Mouse (Mus musculus): ENCODE results near the gene Dnah17. TPM values are rescaled to one million over a fixed set of nuclear protein-coding genes. Genes with fewer than 3 reads are reported as not detected.

The Dnah17 gene
- polyA plus RNA-seq, 1 experiment from 2014 or later: 0.10 TPM

DNA sequence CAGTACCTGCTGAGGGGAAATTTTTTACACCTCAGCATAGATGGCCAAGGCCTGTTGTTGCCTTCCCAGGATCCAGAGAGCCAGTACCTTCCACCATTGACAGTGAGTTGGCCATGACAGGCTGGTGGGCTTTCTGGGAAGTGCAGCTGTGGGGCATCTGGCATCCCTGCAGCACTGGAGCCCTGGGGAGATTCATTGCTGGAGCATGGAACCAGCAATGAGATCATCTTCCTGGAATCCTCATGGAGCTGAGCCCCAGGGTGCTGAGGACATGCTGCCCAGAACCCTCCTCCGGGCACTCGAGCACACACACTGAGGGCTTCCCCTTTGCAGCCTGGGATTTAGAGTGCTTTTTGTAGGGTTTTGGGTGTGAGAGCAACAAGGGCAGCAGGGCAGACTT, 135.2 kb downstream of the Dnah17 start:
- Histone ChIP-seq H3K4me3 (ENCODE audit: low read depth, low read length) (no peak overlapping the region), H3K36me3 (ENCODE audit: insufficient read depth, low read length) (no peaks in the 10 kb centered on the region), H3K4me1 (ENCODE audit: insufficient read depth, low read depth, low read length) (peaks cover 50% of the 10 kb centered on the region), H3K27ac (ENCODE audit: low read length) (peak overlapping the region; percentile 79; the same call in 1 of the 2 replicates), H3K9ac (replicated peaks; ENCODE audit: low read depth) (no peak overlapping the region), H3K9me3 (ENCODE audit: low read length) (no peaks in the 10 kb centered on the region), H3K4me2 (replicated peaks; ENCODE audit: low read depth, low read length) (no peak overlapping the region), H3K27me3 (replicated peaks; ENCODE audit: insufficient read depth, low read length) (no peaks in the 10 kb centered on the region)
- 42% methylated on average over 2 of the region's 2 CpGs for WGBS
- ATAC-seq (no peak), DNase-seq (ENCODE audit: low spot score) (no peak)
- TF ChIP-seq CTCF (IDR thresholded peaks at IDR 0.05): no peak
- TF ChIP-seq EP300 (IDR thresholded peaks at IDR 0.05): no peak

DNA sequence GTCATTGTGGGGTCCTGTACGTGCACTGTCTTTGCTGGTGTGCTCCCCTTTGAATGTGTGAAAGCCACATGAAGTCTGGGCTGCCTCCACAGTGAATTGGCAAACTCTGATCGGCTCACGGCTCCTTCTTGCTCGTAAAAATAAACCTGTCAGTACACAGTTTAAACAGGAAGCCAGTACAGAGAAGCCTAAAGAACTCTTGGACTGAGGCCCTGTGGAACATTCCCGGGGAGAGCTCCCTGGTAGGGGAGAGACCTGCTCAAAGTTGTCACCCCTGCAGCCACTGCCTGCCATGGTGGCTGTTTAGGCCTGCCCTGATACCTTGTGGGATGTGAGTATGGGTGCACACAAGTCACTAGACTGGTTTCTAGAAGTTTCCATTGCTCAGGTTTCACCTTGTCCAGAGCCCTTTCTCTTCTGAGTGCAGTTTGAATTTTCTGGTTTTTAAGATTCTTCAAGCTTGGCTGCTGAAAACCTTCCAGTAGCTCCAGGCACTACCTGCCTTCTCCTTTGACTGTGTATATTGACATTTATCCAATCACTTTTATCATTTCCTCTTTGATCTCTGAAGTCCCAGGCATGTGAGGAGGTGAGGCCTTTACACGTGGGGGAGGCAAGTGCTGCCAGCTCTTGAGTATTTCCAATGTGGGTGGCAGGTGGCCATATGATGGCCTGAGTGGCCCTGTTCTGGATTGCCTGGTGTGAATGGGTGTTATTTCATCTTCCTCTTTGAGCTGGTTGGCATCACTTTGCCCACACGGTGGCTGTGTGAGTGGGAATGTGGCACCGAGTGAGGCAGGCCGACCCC, 136.0 kb downstream of the Dnah17 start:
- H3K9ac ChIP-seq (replicated peaks; ENCODE audit: low read depth): no peak overlapping the region; the same call in 1 of the 2 replicates
- H3K27me3 ChIP-seq (replicated peaks; ENCODE audit: insufficient read depth, low read length): no peaks in the 10 kb centered on the region
- peaks cover 55% of the 10 kb centered on the region for H3K4me1 ChIP-seq (ENCODE audit: insufficient read depth, low read depth, low read length)
- no peaks in the 10 kb centered on the region for H3K9me3 ChIP-seq (ENCODE audit: low read length)
- WGBS: 30% methylated on average over 9 of the region's 9 CpGs
- TF ChIP-seq EP300 (IDR thresholded peaks at IDR 0.05): no peak
- no peak for TF ChIP-seq CTCF (IDR thresholded peaks at IDR 0.05)
- H3K4me3 ChIP-seq (ENCODE audit: low read depth, low read length): no peak overlapping the region
- peak overlapping the region; percentile 79 for H3K27ac ChIP-seq (ENCODE audit: low read length)
- DNase-seq (ENCODE audit: low spot score) (no peak), ATAC-seq (0 out of 2 replicates have a peak, but pooled peaks have one; percentile 7)
- H3K4me2 ChIP-seq (replicated peaks; ENCODE audit: low read depth, low read length): peak overlapping the region; percentile 6; the same call in 1 of the 2 replicates
- no peaks in the 10 kb centered on the region for H3K36me3 ChIP-seq (ENCODE audit: insufficient read depth, low read length)

DNA sequence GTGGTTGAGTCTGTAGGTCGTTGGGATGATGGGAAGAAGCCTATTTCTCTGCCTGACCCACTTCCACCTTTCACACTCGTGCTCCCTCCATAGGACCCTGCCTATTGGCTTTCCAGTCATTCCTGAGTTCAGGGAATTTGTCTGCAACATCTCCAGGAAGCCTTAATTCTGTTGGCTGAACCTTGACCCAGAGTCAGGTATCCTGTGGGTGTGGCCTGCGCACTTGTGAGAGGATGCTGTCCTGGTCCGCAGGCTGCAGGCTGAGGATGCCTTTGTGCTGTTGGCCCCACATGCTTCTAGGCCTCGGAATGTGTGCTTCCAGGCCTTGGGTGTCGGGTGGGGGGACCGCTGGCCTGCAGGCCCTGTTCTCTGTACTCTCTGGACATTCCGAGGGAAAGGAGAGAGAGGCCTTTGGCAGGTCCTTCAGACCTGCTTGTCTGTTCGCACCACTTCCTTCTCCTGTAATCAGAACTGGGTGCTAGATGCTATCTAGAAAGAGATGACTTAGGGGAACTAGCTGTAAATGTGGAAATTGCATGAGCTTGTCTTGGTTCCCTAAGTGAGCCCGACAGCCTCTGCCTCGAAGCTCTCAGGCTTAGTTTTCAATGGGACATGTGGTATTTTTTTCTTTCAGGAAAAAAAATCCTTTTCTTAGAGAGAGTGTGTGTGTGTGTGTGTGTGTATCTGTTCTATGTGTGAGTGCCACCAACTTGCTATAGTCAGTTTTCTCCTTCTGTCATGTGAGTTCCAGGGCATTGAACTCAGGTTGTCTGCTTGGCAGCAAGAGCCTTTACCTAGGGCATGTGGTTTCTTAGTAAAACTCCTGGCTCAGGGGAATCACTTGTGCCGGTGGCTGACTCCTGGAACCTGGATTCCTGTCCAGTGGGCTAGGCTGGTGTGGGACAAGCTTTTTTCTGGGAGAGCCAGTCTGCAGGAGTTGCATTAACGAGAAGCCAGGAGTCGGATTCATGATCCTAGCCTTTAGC, 137.0 kb downstream of the Dnah17 start:
- H3K36me3 ChIP-seq (ENCODE audit: insufficient read depth, low read length): no peaks in the 10 kb centered on the region
- DNase-seq (ENCODE audit: low spot score) (no peak), ATAC-seq (no peak)
- H3K4me2 ChIP-seq (replicated peaks; ENCODE audit: low read depth, low read length): 0 out of 2 replicates have a peak overlapping the region, but pooled peaks have one; percentile 6
- TF ChIP-seq CTCF (IDR thresholded peaks at IDR 0.05): no peak
- no peak for TF ChIP-seq EP300 (IDR thresholded peaks at IDR 0.05)
- WGBS: 54% methylated on average over 14 of the region's 14 CpGs
- H3K9ac ChIP-seq (replicated peaks; ENCODE audit: low read depth): no peak overlapping the region; the same call in 1 of the 2 replicates
- H3K27ac ChIP-seq (ENCODE audit: low read length): peak overlapping the region; percentile 79
- peaks cover 55% of the 10 kb centered on the region for H3K4me1 ChIP-seq (ENCODE audit: insufficient read depth, low read depth, low read length)
- no peaks in the 10 kb centered on the region for H3K27me3 ChIP-seq (replicated peaks; ENCODE audit: insufficient read depth, low read length)
- H3K9me3 ChIP-seq (ENCODE audit: low read length): no peaks in the 10 kb centered on the region
- no peak overlapping the region for H3K4me3 ChIP-seq (ENCODE audit: low read depth, low read length)

DNA sequence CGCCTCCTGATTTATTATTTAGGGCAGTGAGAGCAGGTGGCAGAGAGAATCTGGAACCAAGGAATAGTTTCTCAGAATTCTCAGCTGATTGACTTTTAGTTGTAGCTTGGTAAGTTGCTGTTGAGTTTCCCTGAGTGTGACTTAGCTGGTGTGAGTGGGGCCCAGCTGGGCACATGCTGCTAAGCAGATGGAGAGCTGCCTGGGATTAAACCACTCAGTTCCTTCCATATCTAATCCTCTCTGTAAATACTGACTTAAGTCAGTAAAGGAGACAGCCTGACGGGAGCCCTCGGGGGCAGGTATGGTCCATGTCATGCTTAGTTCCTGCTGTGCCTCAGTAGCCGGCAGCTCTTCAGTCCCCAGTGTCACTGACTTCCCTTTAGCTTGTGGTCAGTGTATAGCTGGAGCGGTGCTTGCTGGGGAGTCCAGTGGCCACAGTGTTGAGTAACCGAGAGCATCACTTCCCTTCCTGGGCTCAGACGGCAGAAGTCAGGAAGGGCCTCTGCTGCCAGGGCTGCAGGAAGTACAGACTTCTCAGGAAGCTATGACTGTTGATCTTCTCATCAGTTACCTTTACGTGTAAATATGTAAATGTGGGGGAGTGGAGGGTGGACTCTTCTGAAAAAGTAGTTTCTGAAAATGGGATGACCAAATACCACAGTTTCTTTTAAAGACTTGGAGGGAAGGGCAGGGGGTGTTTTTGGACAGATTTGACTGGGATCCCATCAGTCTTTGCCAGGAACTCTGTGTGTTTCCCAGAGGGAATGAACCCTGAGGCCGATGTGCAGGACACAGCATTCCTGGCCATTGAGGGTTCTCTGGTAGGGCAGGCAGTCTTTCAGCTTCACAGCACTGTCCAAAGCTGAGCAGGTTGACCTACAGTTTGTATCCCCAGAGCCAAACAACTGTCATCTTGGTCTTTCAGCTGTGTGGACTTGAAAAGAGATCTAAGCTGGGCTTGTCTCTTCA, 138.6 kb downstream of the Dnah17 start:
- H3K4me3 ChIP-seq (ENCODE audit: low read depth, low read length): no peak overlapping the region
- H3K9me3 ChIP-seq (ENCODE audit: low read length): no peaks in the 10 kb centered on the region
- DNase-seq (ENCODE audit: low spot score) (peak; percentile 86), ATAC-seq (peak; percentile 41)
- 28% methylated on average over 9 of the region's 9 CpGs for WGBS
- no peaks in the 10 kb centered on the region for H3K27me3 ChIP-seq (replicated peaks; ENCODE audit: insufficient read depth, low read length)
- peak overlapping the region; percentile 13; the same call in 1 of the 2 replicates for H3K9ac ChIP-seq (replicated peaks; ENCODE audit: low read depth)
- H3K4me1 ChIP-seq (ENCODE audit: insufficient read depth, low read depth, low read length): peaks cover 60% of the 10 kb centered on the region
- peak overlapping the region; percentile 5 for H3K27ac ChIP-seq (ENCODE audit: low read length)
- H3K36me3 ChIP-seq (ENCODE audit: insufficient read depth, low read length): no peaks in the 10 kb centered on the region
- no peak for TF ChIP-seq CTCF (IDR thresholded peaks at IDR 0.05)
- no peak for TF ChIP-seq EP300 (IDR thresholded peaks at IDR 0.05)
- H3K4me2 ChIP-seq (replicated peaks; ENCODE audit: low read depth, low read length): no peak overlapping the region

DNA sequence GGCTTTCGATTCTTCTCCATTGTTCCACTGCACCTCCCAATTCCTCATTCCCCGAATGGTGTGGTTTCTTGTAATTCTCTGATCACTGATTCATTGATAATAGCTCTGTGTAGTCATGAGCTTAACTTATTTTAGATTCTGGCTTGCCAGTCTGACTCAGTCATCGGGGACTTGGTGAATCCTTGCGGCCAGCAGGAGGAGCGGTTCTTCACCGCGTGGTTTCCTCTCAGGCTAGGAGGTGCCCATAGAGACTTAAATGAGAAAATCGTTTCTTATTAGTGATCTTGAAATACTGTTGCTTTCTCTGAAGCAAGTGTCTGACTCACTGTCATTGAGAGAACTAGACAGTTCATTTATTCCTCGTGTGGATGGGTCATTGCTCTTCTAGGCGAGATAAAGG, 140.5 kb downstream of the Dnah17 start:
- no peak overlapping the region for H3K9ac ChIP-seq (replicated peaks; ENCODE audit: low read depth)
- peaks cover 51% of the 10 kb centered on the region for H3K4me1 ChIP-seq (ENCODE audit: insufficient read depth, low read depth, low read length)
- no peaks in the 10 kb centered on the region for H3K9me3 ChIP-seq (ENCODE audit: low read length)
- H3K27me3 ChIP-seq (replicated peaks; ENCODE audit: insufficient read depth, low read length): no peaks in the 10 kb centered on the region
- 41% methylated on average over 10 of the region's 10 CpGs for WGBS
- DNase-seq (ENCODE audit: low spot score) (peak; percentile 58), ATAC-seq (no peak)
- no peaks in the 10 kb centered on the region for H3K36me3 ChIP-seq (ENCODE audit: insufficient read depth, low read length)
- no peak for TF ChIP-seq EP300 (IDR thresholded peaks at IDR 0.05)
- peak; percentile 61 for TF ChIP-seq CTCF (IDR thresholded peaks at IDR 0.05)
- H3K27ac ChIP-seq (ENCODE audit: low read length): no peak overlapping the region
- H3K4me3 ChIP-seq (ENCODE audit: low read depth, low read length): no peak overlapping the region
- H3K4me2 ChIP-seq (replicated peaks; ENCODE audit: low read depth, low read length): no peak overlapping the region; the same call in 1 of the 2 replicates
